Mouse (Mus musculus) MEL (cell line): ENCODE measurements around the gene Taar1. TPM values are rescaled to one million over a fixed set of nuclear protein-coding genes. Genes with fewer than 3 reads are reported as not detected.

Source experiments
- DNase-seq: peaks from one replicate; pipeline ENCODE4 v3.0.0; 2011; ENCODE audit warnings: low read depth, low spot score
- H3K27ac ChIP-seq: 2 replicates; pipeline ENCODE4 v1.5.1; 2012; ENCODE audit warnings: low read depth, mild to moderate bottlenecking, control low read depth, low read length, moderate library complexity; ENCODE audit not compliant: control insufficient read depth
- H3K27me3 ChIP-seq, 2 experiments: fragments of 150-350 bp in 1 of 2; sonication (generic) in 1 of 2; 2 replicates each; pipeline ENCODE4 v1.6.1; 2012; ENCODE audit warnings: low read length in 2 of 2, mild to moderate bottlenecking in 2 of 2, improper control_type of control experiment in 1 of 2, moderate library complexity in 1 of 2; ENCODE audit not compliant: insufficient read depth in 2 of 2, control insufficient read depth in 1 of 2
- H3K36me3 ChIP-seq, 2 experiments: 2 replicates each; pipeline ENCODE4 v1.6.1; 2012 to 2014; ENCODE audit warnings: low read length in 2 of 2, improper control_type of control experiment in 1 of 2, inconsistent platforms in 1 of 2, mild to moderate bottlenecking in 1 of 2; ENCODE audit not compliant: insufficient read depth in 2 of 2, control insufficient read depth in 1 of 2
- H3K4me1 ChIP-seq, 2 experiments: fragments of 150-350 bp in 1 of 2; sonication (generic) in 1 of 2; 2 replicates each; pipeline ENCODE4 v1.6.1; 2012; ENCODE audit warnings: low read length in 2 of 2, improper control_type of control experiment in 1 of 2, mild to moderate bottlenecking in 1 of 2; ENCODE audit not compliant: insufficient read depth in 2 of 2, control insufficient read depth in 1 of 2
- H3K4me3 ChIP-seq, 2 experiments: fragments of 150-350 bp in 1 of 2; sonication (generic) in 1 of 2; 2 replicates each; pipeline ENCODE4 v1.5.1; 2012; ENCODE audit warnings: low read depth in 2 of 2, low read length in 2 of 2, mild to moderate bottlenecking in 2 of 2, moderate library complexity in 2 of 2, control low read depth in 1 of 2, improper control_type of control experiment in 1 of 2; ENCODE audit not compliant: control insufficient read depth in 1 of 2, insufficient read depth in 1 of 2
- H3K79me2 ChIP-seq: 2 replicates; pipeline ENCODE4 v1.6.1; 2012; ENCODE audit warnings: mild to moderate bottlenecking, low read length, moderate library complexity; ENCODE audit not compliant: control insufficient read depth, poor library complexity, insufficient read depth
- H3K9ac ChIP-seq: 2 replicates; pipeline ENCODE4 v1.6.1; 2012; ENCODE audit warnings: low read depth, mild to moderate bottlenecking, control low read depth, low read length, moderate library complexity; ENCODE audit not compliant: control insufficient read depth, poor library complexity, severe bottlenecking
- H3K9me3 ChIP-seq: fragments of 150-350 bp; sonication (generic); replicated peaks from 2 replicates; pipeline ENCODE4 v1.6.1; 2012; ENCODE audit warnings: mild to moderate bottlenecking, low read length, improper control_type of control experiment, moderate library complexity; ENCODE audit not compliant: insufficient read depth
- BHLHE40 ChIP-seq: IDR thresholded peaks from 2 replicates; pipeline ENCODE4 v1.6.1; 2012; ENCODE audit warnings: low read depth, mild to moderate bottlenecking, inconsistent platforms, low read length, improper control_type of control experiment, borderline replicate concordance
- CHD2 ChIP-seq: IDR thresholded peaks from 2 replicates; pipeline ENCODE4 v1.6.1; 2011; ENCODE audit warnings: low read length, improper control_type of control experiment
- E2F4 ChIP-seq: IDR thresholded peaks from 2 replicates; pipeline ENCODE4 v1.6.1; 2011; ENCODE audit warnings: low read depth, low read length, improper control_type of control experiment, borderline replicate concordance
- ELF1 ChIP-seq: IDR thresholded peaks from 2 replicates; pipeline ENCODE4 v1.6.1; 2014; ENCODE audit warnings: low read depth, mild to moderate bottlenecking, inconsistent platforms, low read length, improper control_type of control experiment, moderate library complexity
- EP300 ChIP-seq, 2 experiments: IDR thresholded peaks; 2 replicates each; pipeline ENCODE4 v1.6.1; 2011; ENCODE audit warnings: improper control_type of control experiment in 2 of 2, low read length in 2 of 2, low read depth in 1 of 2, mild to moderate bottlenecking in 1 of 2
- ETS1 ChIP-seq: IDR thresholded peaks from 2 replicates; pipeline ENCODE4 v1.6.1; 2012; ENCODE audit warnings: low read depth, mild to moderate bottlenecking, inconsistent platforms, low read length, improper control_type of control experiment, moderate library complexity
- GATA1 ChIP-seq: IDR thresholded peaks from 2 replicates; pipeline ENCODE4 v1.6.1; 2011; ENCODE audit warnings: low read depth, low read length, improper control_type of control experiment
- HCFC1 ChIP-seq: IDR thresholded peaks from 2 replicates; pipeline ENCODE4 v1.6.1; 2012; ENCODE audit warnings: low read depth, mild to moderate bottlenecking, inconsistent platforms, low read length, improper control_type of control experiment, moderate library complexity
- MAFK ChIP-seq: IDR thresholded peaks from 2 replicates; pipeline ENCODE4 v1.6.1; 2011; ENCODE audit warnings: low read depth, mild to moderate bottlenecking, low read length, improper control_type of control experiment, borderline replicate concordance
- MEF2A ChIP-seq: IDR thresholded peaks from 2 replicates; pipeline ENCODE4 v1.6.1; 2014; ENCODE audit warnings: low read depth, mild to moderate bottlenecking, inconsistent platforms, low read length, improper control_type of control experiment; ENCODE audit not compliant: poor library complexity, insufficient replicate concordance, severe bottlenecking; ENCODE audit errors: extremely low read depth
- MYB ChIP-seq: IDR thresholded peaks from 2 replicates; pipeline ENCODE4 v1.6.1; 2011; ENCODE audit warnings: mild to moderate bottlenecking, low read depth, low read length, improper control_type of control experiment
- NRF1 ChIP-seq: IDR thresholded peaks from 2 replicates; pipeline ENCODE4 v1.6.1; 2014; ENCODE audit warnings: low read depth, mild to moderate bottlenecking, inconsistent platforms, low read length, improper control_type of control experiment, moderate library complexity; ENCODE audit not compliant: poor library complexity, insufficient read depth, severe bottlenecking
- RAD21 ChIP-seq: IDR thresholded peaks from 2 replicates; pipeline ENCODE4 v1.6.1; 2011; ENCODE audit warnings: mild to moderate bottlenecking, low read depth, low read length, improper control_type of control experiment
- RCOR1 ChIP-seq: IDR thresholded peaks from 2 replicates; pipeline ENCODE4 v1.6.1; 2012; ENCODE audit warnings: low read depth, mild to moderate bottlenecking, inconsistent platforms, low read length, improper control_type of control experiment
- SIN3A ChIP-seq: IDR thresholded peaks from 2 replicates; pipeline ENCODE4 v1.6.1; 2012; ENCODE audit warnings: low read length, improper control_type of control experiment, inconsistent platforms
- TAL1 ChIP-seq: IDR thresholded peaks from 2 replicates; pipeline ENCODE4 v1.6.1; 2012; ENCODE audit warnings: mild to moderate bottlenecking, inconsistent platforms, low read length, moderate library complexity, mixed read lengths
- TBP ChIP-seq: IDR thresholded peaks from 2 replicates; pipeline ENCODE4 v1.8.0; 2011; ENCODE audit warnings: low read depth, low read length, improper control_type of control experiment
- UBTF ChIP-seq: IDR thresholded peaks from 2 replicates; pipeline ENCODE4 v1.6.1; 2012; ENCODE audit warnings: low read depth, mild to moderate bottlenecking, inconsistent platforms, low read length, improper control_type of control experiment, moderate library complexity, borderline replicate concordance; ENCODE audit not compliant: insufficient read depth
- USF2 ChIP-seq, 2 experiments: IDR thresholded peaks; 2 replicates each; pipeline ENCODE4 v1.6.1; 2011 to 2012; ENCODE audit warnings: improper control_type of control experiment in 2 of 2, low read length in 2 of 2, borderline replicate concordance in 1 of 2, inconsistent platforms in 1 of 2, low read depth in 1 of 2, mild to moderate bottlenecking in 1 of 2; ENCODE audit not compliant: insufficient read depth in 1 of 2
- ZKSCAN1 ChIP-seq: IDR thresholded peaks from 2 replicates; pipeline ENCODE4 v1.6.1; 2012; ENCODE audit warnings: low read depth, mild to moderate bottlenecking, inconsistent platforms, low read length, improper control_type of control experiment, moderate library complexity
- ZMIZ1 ChIP-seq: IDR thresholded peaks from 2 replicates; pipeline ENCODE4 v1.6.1; 2012; ENCODE audit warnings: low read depth, mild to moderate bottlenecking, inconsistent platforms, low read length, improper control_type of control experiment, moderate library complexity
- polyA plus RNA-seq, 2 experiments: library from polyadenylated mRNA; stranded (reverse) in 1 of 2; unstranded in 1 of 2; fragments of >175 nt in 1 of 2; fragments of >200 nt in 1 of 2; gene quantifications; 2 replicates each; pipeline versions ENCODE4 v1.2.1 to v1.2.4; 2012; ENCODE audit warnings: low replicate concordance in 2 of 2, low read depth in 1 of 2; ENCODE audit not compliant: insufficient read length in 2 of 2, insufficient read depth in 1 of 2, missing spikeins in 1 of 2
- total RNA-seq: library from RNA; depleted of rRNA; stranded (reverse); fragments of 300-350 nt; gene quantifications from 2 replicates; pipeline ENCODE4 v1.2.3, GENCODE M21; 2012

Taar1 gene
- total and polyA plus RNA-seq, 3 experiments = not detected

- Histone ChIP-seq H3K79me2 (no peaks in the 10 kb centered on the region), H3K27ac (no peak overlapping the region), H3K36me3 (no peaks in the 10 kb centered on the region), H3K4me3 (no peak overlapping the region), H3K4me1 (no peaks in the 10 kb centered on the region), H3K9me3 (no peaks in the 10 kb centered on the region), H3K9ac (no peak overlapping the region), H3K27me3 (peaks cover 0 to 1% of the 10 kb centered on the region in 2 experiments; a peak in 2 of 4 replicates)
- DNase-seq = no peak
- TF ChIP-seq ZMIZ1 (no peak), ETS1 (no peak)
Observed at GRCm38 (mm10) chr10:23959071-23959470, 38.9 kb downstream of the Taar1 start.

DNA sequence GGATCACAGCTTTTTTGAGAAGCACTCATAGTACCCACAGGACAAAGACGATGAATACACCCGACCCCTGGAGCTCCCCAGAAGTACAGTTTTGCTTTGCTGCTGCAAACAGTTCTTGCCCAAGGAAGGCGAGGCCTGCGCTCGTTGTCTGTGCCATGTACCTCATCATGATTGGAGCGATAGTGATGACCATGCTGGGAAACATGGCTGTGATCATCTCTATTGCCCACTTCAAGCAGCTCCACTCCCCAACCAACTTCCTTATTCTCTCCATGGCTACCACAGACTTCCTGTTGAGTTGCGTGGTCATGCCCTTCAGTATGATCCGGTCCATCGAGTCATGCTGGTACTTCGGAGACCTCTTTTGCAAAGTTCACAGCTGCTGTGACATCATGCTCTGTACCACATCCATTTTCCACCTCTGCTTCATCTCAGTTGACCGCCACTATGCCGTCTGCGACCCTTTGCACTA, 40.3 kb downstream of the Taar1 start, which contains the start of gene Taar4:
Taar4 (plus strand) TSS at position 51 of the 472 bp plus-strand sequence.
- Histone ChIP-seq H3K4me1 (no peaks in the 10 kb centered on the region), H3K79me2 (no peaks in the 10 kb centered on the region), H3K36me3 (no peaks in the 10 kb centered on the region), H3K27me3 (peaks cover 0 to 1% of the 10 kb centered on the region in 2 experiments; a peak in 1 of 4 replicates), H3K4me3 (no peak within 1 kb of the TSS), H3K9ac (no peak within 1 kb of the TSS), H3K27ac (no peak within 1 kb of the TSS), H3K9me3 (no peaks in the 10 kb centered on the region)
- no peak for DNase-seq
- TF ChIP-seq TAL1 (no peak), EP300 (IDR thresholded peaks at IDR 0.05; ENCODE audit: low read depth in 1 of 2, low read length in 2 of 2) (no peak), ZKSCAN1 (no peak), CHD2 (no peak), HCFC1 (no peak), GATA1 (no peak), MEF2A (no peak), TBP (no peak), MAFK (no peak), ELF1 (no peak), BHLHE40 (no peak), MYB (no peak), USF2 (IDR thresholded peaks at IDR 0.05; ENCODE audit: borderline replicate concordance in 1 of 2, insufficient read depth in 1 of 2, low read depth in 1 of 2, low read length in 2 of 2) (no peak), RAD21 (no peak), RCOR1 (no peak), NRF1 (no peak), SIN3A (no peak), E2F4 (no peak), ETS1 (no peak), UBTF (no peak)
